11 mouse cellular contexts compared by ENCODE assay signal in the genomic region with DNA sequence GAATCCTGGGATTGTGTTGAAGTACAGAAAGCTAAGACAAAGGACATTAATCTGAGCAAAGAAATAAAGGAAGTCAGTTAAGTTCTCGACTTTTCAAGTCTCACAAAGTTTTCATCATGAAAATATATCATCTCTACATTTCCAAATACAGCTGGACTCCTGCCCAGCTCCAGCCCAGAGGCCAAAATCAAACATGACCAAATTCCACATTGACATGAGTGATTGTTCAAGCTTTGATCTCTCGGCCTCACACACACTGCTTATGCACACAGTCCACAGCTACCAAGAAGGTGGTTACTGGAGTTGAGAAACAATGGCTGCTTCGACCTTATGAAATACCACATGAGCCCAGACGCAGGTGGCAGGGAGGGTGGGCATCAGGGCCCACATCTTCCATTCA. TPM values are rescaled to one million over a fixed set of nuclear protein-coding genes. Genes with fewer than 3 reads are reported as not detected.
DNase-seq lines count a peak whose midpoint lies in the region; ATAC-seq and TF ChIP-seq lines count a peak whose summit lies in the region.
"Had no signal": no experiment of that assay in that cellular context is flagged by ENCODE, and none has a peak within 500 bp of the region (broad histone marks: within the 10 kb centered on the region; RNA-seq: fewer than 3 reads in every experiment).

No protein-coding gene starts in this region.

- POLR2A ChIA-PET in Patski (lab: Charles Lee) = interaction anchor here (1.9 kb wide), 1 partner anchor 11 kb away, joined by 8 read pairs; no protein-coding TSS in a partner anchor

- TF ChIP-seq POLR2A in heart, adult 2 months (IDR thresholded peaks at IDR 0.05; ENCODE audit: insufficient read depth, low read depth, low read length) = no peak
- no peak for TF ChIP-seq POLR2A in embryonic fibroblast, embryonic 13.5 days (IDR thresholded peaks at IDR 0.05; ENCODE audit: low read depth, low read length)

- no peaks in the 10 kb centered on the region for H3K27me3 ChIP-seq in heart, adult 2 months (ENCODE audit: control insufficient read depth, insufficient read depth, low read length)
- H3K27me3 ChIP-seq in Patski = no peaks in the 10 kb centered on the region
- no peaks in the 10 kb centered on the region for H3K27me3 ChIP-seq in liver, embryonic 15.5 days
- no peaks in the 10 kb centered on the region for H3K27me3 ChIP-seq in midbrain, embryonic 15.5 days (replicated peaks)
- H3K27me3 ChIP-seq: midbrain, embryonic 12.5 days had no signal

- in situ Hi-C loops in Patski (cut with MboI; ENCODE audit: low pct_unique_long_range_greater_than_20kb) = no loop called here

- WGBS in heart, adult 2 months = 23% methylated on average over 4 of the region's 4 CpGs
- WGBS in liver, embryonic 15.5 days (ENCODE audit: insufficient replicate concordance) = 39% methylated on average over 4 of the region's 4 CpGs
- WGBS in midbrain, embryonic 15.5 days = 69% methylated on average over 4 of the region's 4 CpGs

- H3K4me2 ChIP-seq in liver, embryonic 15.5 days = peak overlapping the region; percentile 36
- H3K4me2 ChIP-seq in midbrain, embryonic 15.5 days = no peak overlapping the region
- H3K4me2 ChIP-seq: midbrain, embryonic 12.5 days had no signal

- no peak for TF ChIP-seq CTCF in heart, adult 2 months (IDR thresholded peaks at IDR 0.05)
- no peak for TF ChIP-seq CTCF in Patski (IDR thresholded peaks at IDR 0.05)
- TF ChIP-seq CTCF in embryonic fibroblast, embryonic 13.5 days (IDR thresholded peaks at IDR 0.05; ENCODE audit: borderline replicate concordance, insufficient read depth, low read length) = no peak

- TF ChIP-seq EP300 in heart, adult 2 months (IDR thresholded peaks at IDR 0.05; ENCODE audit: insufficient read depth, low read depth, low read length) = no peak

- CTCF ChIA-PET in Patski (lab: Charles Lee) = interaction anchor here (3.1 kb wide), 1 partner anchor 11 kb away, joined by 9 read pairs; no protein-coding TSS in a partner anchor

- H3K9me3 ChIP-seq in liver, embryonic 15.5 days (replicated peaks) = no peaks in the 10 kb centered on the region
- no peaks in the 10 kb centered on the region for H3K9me3 ChIP-seq in midbrain, embryonic 15.5 days
- H3K9me3 ChIP-seq: midbrain, embryonic 12.5 days had no signal

- peak overlapping the region; percentile 63 for H3K27ac ChIP-seq in heart, adult 2 months
- H3K27ac ChIP-seq in embryonic fibroblast, embryonic 13.5 days (ENCODE audit: insufficient read depth, low read length) = peak overlapping the region; percentile 97
- H3K27ac ChIP-seq in liver, embryonic 15.5 days (replicated peaks) = peak overlapping the region; percentile 80
- no peak overlapping the region for H3K27ac ChIP-seq in midbrain, embryonic 15.5 days
- H3K27ac ChIP-seq: midbrain, embryonic 12.5 days had no signal

- DNase-seq in heart, adult 2 months = peak in 1 of 2 experiments; percentile 19
- no peak for DNase-seq in heart, postnatal 14 days
- no peak for DNase-seq in Patski (ENCODE audit: low read depth, low spot score)
- no peak for DNase-seq in left cerebral cortex, postnatal 25 days (ENCODE audit: low spot score in 2 of 2)
- DNase-seq: cerebellum, adult 11-12 months; gastrocnemius, postnatal 36 days had no signal

- H3K9ac ChIP-seq in heart, adult 2 months (ENCODE audit: low read depth, low read length) = no peak overlapping the region
- H3K9ac ChIP-seq in liver, embryonic 15.5 days = no peak overlapping the region
- H3K9ac ChIP-seq in midbrain, embryonic 15.5 days = no peak overlapping the region
- H3K9ac ChIP-seq: midbrain, embryonic 12.5 days had no signal

- H3K36me3 ChIP-seq in heart, adult 2 months (ENCODE audit: control insufficient read depth, insufficient read depth, low read length) = peaks cover 24% of the 10 kb centered on the region
- no peaks in the 10 kb centered on the region for H3K36me3 ChIP-seq in liver, embryonic 15.5 days (replicated peaks)
- H3K36me3 ChIP-seq in midbrain, embryonic 15.5 days (replicated peaks) = no peaks in the 10 kb centered on the region
- H3K36me3 ChIP-seq: midbrain, embryonic 12.5 days had no signal

- peaks cover 56% of the 10 kb centered on the region for H3K4me1 ChIP-seq in heart, adult 2 months (ENCODE audit: control insufficient read depth, insufficient read depth, low read length)
- peaks cover 55% of the 10 kb centered on the region for H3K4me1 ChIP-seq in embryonic fibroblast, embryonic 13.5 days (ENCODE audit: control insufficient read depth, insufficient read depth, low read length)
- H3K4me1 ChIP-seq in liver, embryonic 15.5 days (replicated peaks) = peaks cover 91% of the 10 kb centered on the region
- peaks cover 63% of the 10 kb centered on the region for H3K4me1 ChIP-seq in midbrain, embryonic 15.5 days

- no peak overlapping the region for H3K4me3 ChIP-seq in heart, adult 2 months
- no peak overlapping the region for H3K4me3 ChIP-seq in embryonic fibroblast, embryonic 13.5 days (ENCODE audit: insufficient read depth, low read length)
- H3K4me3 ChIP-seq in liver, embryonic 15.5 days (replicated peaks) = no peak overlapping the region
- no peak overlapping the region for H3K4me3 ChIP-seq in midbrain, embryonic 15.5 days
- H3K4me3 ChIP-seq: midbrain, embryonic 12.5 days had no signal

- peaks cover 9% of the 10 kb centered on the region for H3K79me2 ChIP-seq in heart, adult 2 months (replicated peaks; ENCODE audit: control insufficient read depth, insufficient read depth, low read length)

- ATAC-seq in Patski = peak; percentile 64
- peak; percentile 65 for ATAC-seq in liver, embryonic 15.5 days (ENCODE audit: insufficient read depth)
- no peak for ATAC-seq in midbrain, embryonic 15.5 days (replicated peaks)
- ATAC-seq in megakaryocyte progenitor cell, adult 5-6 weeks (replicated peaks; ENCODE audit: poor library complexity) = no peak; the same call in 1 of the 2 replicates

- intact Hi-C loops in heart, adult 2 months (cut with DNase I) = no loop called here
- intact Hi-C loops in heart, postnatal 14 days (cut with DNase I) = no loop called here
- intact Hi-C loops in left cerebral cortex, postnatal 25 days (cut with DNase I) = no loop called here

RNA-seq across cellular contexts. Expression of a gene that starts 14.0 kb away (rescaled TPM):
- total RNA-seq in heart, adult 2 months (2021) = 100 to 1,000 TPM; 283 to 363 TPM
- polyA plus RNA-seq in heart, adult 2 months (2012; rRNA removed) = 196 and 305 TPM in 2 replicates
- total RNA-seq in heart, postnatal 14 days (2021) = 100 to 1,000 TPM; 209 to 221 TPM
- 129 TPM for polyA plus RNA-seq in Patski (2021)
- polyA plus RNA-seq in embryonic fibroblast, embryonic 13.5 days (2011; ENCODE audit: insufficient read length, low read depth, missing spikeins) = 111 and 124 TPM in 2 replicates
- 13.0 and 15.7 TPM in 2 replicates for polyA plus RNA-seq in liver, embryonic 15.5 days (2015; fragmentation: Nextera tagmentation; extraction: Ambion mirVana)
- 17.9 and 22.2 TPM in 2 replicates for polyA plus RNA-seq in midbrain, embryonic 15.5 days (2015; fragmentation: Nextera tagmentation; extraction: Ambion mirVana)
- total RNA-seq in left cerebral cortex, postnatal 25 days (2021) = 10 to 100 TPM; 25.8 to 28.3 TPM
- 196 and 217 TPM in 2 replicates for total RNA-seq in megakaryocyte progenitor cell, adult 5-6 weeks (2015)
- 196 and 233 TPM in 2 replicates for total RNA-seq in megakaryocyte progenitor cell, adult 5-6 weeks (2017)

RNA-seq across cellular contexts. Expression of a gene that starts 54.5 kb away (rescaled TPM):
- total RNA-seq in heart, adult 2 months (2021) = under 1 TPM; 0.48 to 0.70 TPM
- 0.16 and 0.32 TPM in 2 replicates for polyA plus RNA-seq in heart, adult 2 months (2012; rRNA removed)
- total RNA-seq in heart, postnatal 14 days (2021) = under 1 TPM; 0.37 to 0.53 TPM
- 11.7 TPM for polyA plus RNA-seq in Patski (2021)
- polyA plus RNA-seq in embryonic fibroblast, embryonic 13.5 days (2011; ENCODE audit: insufficient read length, low read depth, missing spikeins) = 4.5 TPM in 2 replicates
- polyA plus RNA-seq in liver, embryonic 15.5 days (2015; fragmentation: Nextera tagmentation; extraction: Ambion mirVana) = 16.6 and 18.3 TPM in 2 replicates
- polyA plus RNA-seq in midbrain, embryonic 15.5 days (2015; fragmentation: Nextera tagmentation; extraction: Ambion mirVana) = 15.5 and 17.8 TPM in 2 replicates
- total RNA-seq in left cerebral cortex, postnatal 25 days (2021) = 10 to 100 TPM in 1 of 2 experiments, 1 to 10 TPM in 1; 9.4 to 14.1 TPM
- 6.4 and 7.9 TPM in 2 replicates for total RNA-seq in megakaryocyte progenitor cell, adult 5-6 weeks (2015)
- 4.0 and 5.7 TPM in 2 replicates for total RNA-seq in megakaryocyte progenitor cell, adult 5-6 weeks (2017)
- total RNA-seq: gastrocnemius, postnatal 36 days had no signal

Comparison
In these comparisons a context has a peak if more than half of its experiments do, and no peak if none do; other contexts are left out.
1. ATAC-seq: peak in Patski (single experiment) and liver, embryonic 15.5 days (single experiment); none in midbrain, embryonic 15.5 days (single experiment) and megakaryocyte progenitor cell, adult 5-6 weeks (single experiment).